Mouse (Mus musculus): ENCODE data around the gene Adgrv1.

The Adgrv1 gene

DNA sequence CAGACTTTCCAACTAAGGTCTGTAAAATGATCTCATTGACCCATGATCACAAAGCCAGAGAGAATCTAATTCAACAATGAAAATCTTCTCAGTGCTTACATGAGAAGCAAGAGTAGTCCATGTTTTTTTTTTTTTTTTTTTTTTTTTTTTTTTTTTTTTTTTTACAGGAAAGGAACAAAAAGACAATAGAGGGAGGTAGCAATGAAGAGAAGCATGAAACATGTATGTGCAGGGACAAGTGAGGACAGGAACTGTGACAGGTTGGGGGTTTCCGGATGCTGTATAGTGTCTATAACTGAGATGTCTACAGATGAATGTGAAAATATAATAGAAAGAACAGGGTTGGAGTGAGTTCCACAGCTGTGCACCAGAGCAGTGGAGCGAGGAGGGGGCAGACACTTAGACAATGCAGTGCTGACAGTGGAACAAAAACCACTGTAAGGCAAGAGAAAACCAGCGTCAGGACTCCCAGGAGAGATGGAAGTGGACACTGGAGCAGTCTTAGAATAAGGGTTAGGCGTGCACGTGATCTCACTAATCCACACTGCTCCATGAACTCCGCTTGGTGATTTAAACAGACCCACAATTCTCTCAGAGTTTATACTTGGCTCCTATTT, 490.6 kb downstream of the Adgrv1 start:
- DNase-seq (ENCODE audit: extremely low spot score) = no peak

- DNase-seq (ENCODE audit: extremely low spot score) = no peak
Observed at GRCm38 (mm10) chr13:81136652-81137422, 496.1 kb downstream of the Adgrv1 start.

GRCm38 (mm10) chr13:81135953-81136352, 497.0 kb downstream of the Adgrv1 start:
- no peak for DNase-seq (ENCODE audit: extremely low spot score)

DNA sequence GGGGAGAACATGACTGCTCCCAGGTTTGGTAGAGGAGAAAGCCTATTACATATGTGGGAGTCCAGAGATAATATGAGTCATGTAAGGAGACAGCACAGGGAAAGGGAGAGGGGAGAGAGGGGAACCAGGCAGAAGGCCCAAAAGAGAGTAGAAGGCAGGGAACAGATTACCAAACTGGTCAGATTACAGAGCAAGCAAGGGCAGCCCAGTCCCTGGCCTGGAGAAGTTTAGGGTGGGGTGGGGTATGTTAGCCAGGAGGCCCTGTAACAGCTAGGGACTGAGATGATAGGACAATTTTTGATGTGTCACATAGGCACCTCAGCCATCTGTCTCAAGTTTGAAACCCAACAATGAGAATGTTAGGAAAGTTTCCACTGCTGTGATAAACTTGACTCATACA, 498.5 kb downstream of the Adgrv1 start:
- DNase-seq (ENCODE audit: extremely low spot score) = no peak

DNA sequence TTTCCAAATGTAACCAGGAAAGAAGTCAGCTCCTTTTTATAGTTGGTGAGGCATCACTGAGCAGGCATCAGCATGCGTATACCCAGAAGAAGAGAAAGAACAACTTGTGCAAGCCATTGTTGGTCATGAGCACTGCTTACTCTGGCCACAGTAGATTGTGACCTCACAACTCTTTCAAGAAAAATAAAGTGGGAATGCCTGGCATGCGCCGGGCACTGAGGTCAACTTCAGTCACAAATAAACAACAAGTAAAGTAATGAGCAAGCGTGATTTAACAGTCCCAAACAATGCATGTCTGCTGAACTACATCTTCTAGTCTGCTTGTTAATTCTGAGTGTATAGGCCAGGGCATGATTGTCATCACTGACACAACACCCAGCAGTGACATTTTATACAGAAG, 499.6 kb downstream of the Adgrv1 start:
- DNase-seq (ENCODE audit: extremely low spot score) = no peak

DNA sequence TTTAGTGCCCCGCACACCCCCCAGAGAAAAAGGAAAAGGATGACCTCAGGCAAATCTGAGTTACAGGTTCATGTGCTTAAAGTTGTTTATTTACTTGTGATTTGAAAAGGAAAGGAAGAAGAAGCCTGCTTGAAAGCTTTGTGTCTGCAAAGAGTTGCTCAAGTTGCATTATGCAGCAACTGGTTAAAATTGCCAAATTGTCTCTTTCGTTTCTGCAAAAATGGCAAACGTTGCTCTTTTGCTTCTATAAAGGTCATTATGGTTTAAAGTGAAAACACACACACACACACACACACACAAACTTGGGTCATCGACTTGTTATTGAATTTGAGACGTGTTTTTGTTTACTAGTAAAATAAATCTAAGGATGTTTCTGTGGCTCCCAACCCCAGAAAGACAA, 500.3 kb downstream of the Adgrv1 start:
- DNase-seq (ENCODE audit: extremely low spot score) = no peak

DNA sequence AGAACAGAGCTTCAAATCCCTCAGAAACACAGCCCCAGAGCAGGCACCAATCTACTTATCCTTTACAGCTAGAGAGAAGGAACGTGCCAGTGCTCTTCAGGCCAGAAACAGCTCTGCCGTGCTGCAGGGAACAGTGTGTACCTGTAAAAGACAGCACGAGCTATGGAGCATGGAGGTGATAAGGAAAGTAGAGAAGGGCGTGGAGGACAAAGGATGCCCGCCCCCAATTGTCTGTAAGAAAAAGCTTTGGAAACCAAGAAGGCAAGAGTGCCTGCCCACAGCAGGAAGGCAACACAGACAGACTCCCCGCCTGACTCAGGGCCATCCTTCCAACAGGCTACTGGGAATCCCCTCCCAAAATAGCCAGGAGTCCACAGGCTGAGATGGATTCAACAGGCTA, 501.1 kb downstream of the Adgrv1 start:
- no peak for DNase-seq (ENCODE audit: extremely low spot score)

GRCm38 (mm10) chr13:81130742-81131524, 502.0 kb downstream of the Adgrv1 start:
- DNase-seq (ENCODE audit: extremely low spot score) = no peak

DNA sequence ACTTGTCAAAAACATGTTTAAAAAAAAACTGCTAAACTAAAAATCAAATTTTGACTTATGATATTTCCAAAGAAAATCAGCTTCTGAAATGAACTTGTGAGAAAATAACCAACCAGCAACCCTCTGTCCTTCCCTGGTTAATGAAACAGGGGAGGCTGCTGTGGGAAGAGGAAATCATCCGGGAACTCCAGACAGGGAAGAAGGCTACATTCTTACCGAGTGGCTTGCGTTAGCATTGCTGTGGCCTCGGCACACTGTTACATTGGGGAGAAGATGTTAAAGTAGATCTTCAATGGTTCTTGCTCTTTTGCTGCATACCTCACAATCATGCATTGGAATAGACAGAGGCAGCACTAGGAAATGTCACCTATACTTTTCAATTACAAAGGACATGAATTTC, 507.1 kb downstream of the Adgrv1 start:
- DNase-seq (ENCODE audit: extremely low spot score) = no peak

GRCm38 (mm10) chr13:81122238-81122637, 510.7 kb downstream of the Adgrv1 start:
- DNase-seq (ENCODE audit: extremely low spot score) = no peak

- no peak for DNase-seq (ENCODE audit: extremely low spot score)
Observed at GRCm38 (mm10) chr13:81110479-81110878, 522.5 kb downstream of the Adgrv1 start.

DNA sequence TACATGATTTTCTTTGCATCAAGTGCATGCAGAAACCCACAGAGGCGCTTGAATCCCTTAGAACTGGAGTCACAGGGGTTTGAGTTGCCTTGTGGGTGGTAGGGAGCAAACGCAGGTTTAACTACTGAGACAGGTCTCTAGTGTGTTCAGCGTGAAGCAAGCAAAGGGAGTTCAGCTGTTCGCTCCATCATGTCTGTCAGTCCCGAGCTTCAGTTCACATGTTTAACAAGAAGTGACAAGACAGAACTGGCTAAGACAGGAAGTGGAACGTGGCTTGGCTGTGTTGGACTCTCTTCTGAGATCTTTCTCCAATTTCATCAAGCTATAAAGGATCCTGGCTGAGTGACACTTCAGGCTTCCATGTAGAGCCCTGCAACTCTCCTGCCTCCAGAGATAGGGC, 523.3 kb downstream of the Adgrv1 start:
- no peak for DNase-seq (ENCODE audit: extremely low spot score)

GRCm38 (mm10) chr13:81108526-81109302, 524.2 kb downstream of the Adgrv1 start:
- DNase-seq (ENCODE audit: extremely low spot score) = no peak

DNA sequence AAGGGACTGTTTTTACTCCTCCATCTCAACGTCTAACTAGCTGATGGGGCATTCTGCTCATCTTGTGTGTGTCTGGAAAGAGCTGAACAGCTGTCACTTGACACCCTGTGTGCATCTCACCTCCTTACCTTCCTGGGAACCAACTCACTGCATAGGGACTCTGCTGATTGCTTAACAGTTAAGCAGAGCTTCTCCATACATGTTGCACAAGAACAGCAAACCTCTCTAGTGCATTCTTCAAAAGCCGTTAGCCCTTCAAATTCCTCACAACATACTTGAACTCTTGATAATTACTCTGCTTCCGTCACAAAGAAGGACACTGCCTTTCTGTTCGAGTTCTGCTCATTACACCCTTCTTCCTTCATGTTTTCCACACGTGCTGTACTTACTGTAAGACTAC, 525.5 kb downstream of the Adgrv1 start:
- no peak for DNase-seq (ENCODE audit: extremely low spot score)

DNA sequence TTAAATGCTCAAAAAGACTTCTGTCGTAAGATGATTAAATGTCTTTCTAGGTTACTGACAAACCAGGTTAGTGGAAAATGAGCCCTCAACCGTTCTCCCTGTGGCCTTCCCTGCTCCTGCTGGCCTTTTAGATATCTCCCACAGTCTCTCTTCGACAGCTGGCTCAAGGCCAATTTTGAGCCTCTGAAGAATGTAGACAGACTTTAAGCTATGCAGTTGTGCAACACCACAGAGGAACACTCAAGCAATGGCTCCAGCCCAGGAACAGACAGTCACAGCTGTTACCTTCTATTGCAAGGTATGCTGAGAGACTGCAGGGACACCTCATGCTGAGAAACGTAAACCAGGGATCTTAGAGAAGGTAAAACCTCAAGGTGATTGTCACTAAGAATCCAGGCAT, 529.2 kb downstream of the Adgrv1 start:
- no peak for DNase-seq (ENCODE audit: extremely low spot score)

DNA sequence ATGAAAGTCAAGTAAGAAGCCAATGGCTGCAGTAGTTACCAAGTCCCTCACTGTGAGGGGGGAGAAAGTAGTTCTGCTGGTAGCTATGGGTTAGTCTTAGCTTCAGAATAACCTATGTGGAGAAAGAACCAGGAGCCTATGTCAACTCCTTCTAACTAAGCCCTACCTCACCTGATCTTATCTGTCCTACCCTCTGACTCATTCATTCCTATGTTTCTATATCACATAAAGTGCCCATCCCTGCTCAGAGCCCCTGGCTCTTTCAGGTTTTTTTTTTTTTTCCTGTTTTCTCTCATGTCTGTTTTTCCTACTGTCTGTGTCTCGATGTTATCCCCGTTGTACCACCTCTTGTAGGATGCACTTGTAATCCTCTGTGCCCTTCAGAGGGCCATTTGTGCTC, 536.5 kb downstream of the Adgrv1 start:
- no peak for DNase-seq (ENCODE audit: extremely low spot score)

- no peak for DNase-seq (ENCODE audit: extremely low spot score)
Observed at GRCm38 (mm10) chr13:81094513-81094912, 538.4 kb downstream of the Adgrv1 start.

DNA sequence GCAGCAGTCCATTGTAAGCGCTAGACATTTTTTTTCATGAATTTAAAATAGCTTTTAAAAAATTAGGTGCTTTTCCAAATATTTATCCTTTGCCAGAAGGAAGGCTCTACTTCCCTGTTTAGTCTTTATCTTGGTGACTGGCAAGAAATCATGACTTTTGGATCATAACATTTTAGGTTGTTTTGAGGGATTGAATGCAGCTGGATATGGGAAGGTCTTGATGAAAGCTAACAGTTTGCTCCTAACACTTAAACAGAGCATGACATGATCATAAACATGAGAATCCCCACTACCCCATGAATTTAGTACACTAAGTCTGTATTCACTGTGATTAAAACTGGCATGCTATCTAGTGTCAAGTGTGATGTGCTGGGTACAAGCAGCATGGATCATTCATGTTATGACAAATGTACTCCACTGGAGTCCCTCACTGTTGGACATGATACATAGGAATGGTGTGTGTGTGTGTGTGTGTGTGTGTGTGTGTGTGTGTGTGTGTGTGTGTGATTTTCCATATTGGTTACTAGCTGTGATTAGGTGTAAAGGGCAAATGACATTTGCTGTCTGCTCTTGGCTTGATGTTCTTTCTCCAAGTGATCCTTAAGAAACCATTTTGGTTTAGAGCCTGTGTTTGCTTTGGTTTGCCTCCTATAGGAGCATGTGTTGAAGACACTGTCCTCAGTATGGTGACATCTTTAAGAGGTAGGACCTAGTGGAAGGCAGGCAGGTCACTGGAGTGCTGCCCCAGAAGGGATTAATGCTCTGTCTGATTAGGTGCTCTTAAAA, 542.7 kb downstream of the Adgrv1 start:
- no peak for DNase-seq (ENCODE audit: extremely low spot score)

DNA sequence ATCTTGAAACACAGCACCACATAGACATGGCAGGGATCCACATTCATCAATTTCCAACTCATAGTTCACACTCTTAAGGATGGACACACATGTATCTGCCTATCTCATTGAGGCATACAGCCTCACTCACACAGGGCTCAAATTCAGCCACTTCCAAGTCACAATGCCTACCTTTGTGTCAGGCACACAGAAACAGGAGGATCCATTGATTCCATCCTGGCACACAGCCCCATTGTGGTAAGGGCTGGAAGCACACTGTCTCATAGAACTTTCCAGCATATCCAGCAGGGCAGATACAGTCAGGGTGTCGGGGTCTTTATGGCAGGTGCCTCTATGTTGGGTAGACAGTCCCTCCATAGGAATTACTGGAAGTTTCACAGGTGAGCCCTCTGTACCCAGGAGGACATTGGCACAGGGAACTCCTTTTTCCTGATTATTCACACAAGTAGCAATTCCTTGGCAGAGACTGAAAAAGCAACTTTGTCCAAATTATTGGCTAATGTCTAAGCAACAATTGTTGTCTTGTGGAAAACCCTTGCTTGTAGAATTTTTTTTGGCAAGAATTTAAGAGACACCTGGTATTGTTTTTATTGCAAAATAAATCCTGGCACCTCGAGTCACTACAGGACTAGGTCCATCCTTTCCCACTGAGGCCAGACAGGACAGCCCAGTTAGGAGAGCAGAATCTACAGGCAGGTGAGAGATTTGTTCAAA, 545.8 kb downstream of the Adgrv1 start:
- DNase-seq (ENCODE audit: extremely low spot score) = no peak

GRCm38 (mm10) chr13:81072214-81072613, 560.7 kb downstream of the Adgrv1 start:
- DNase-seq (ENCODE audit: extremely low spot score) = no peak

GRCm38 (mm10) chr13:81051448-81051847, 581.5 kb downstream of the Adgrv1 start:
- no peak for DNase-seq (ENCODE audit: extremely low spot score)

Measured in embryo, embryonic 9.5 days (tissue).